ENCODE assay signal across 8 mouse cellular contexts in genomic region chr11:60141285-60141608, GRCm38 (mm10). TPM values are rescaled to one million over a fixed set of nuclear protein-coding genes. Genes with fewer than 3 reads are reported as not detected.
DNase-seq lines count a peak whose midpoint lies in the region; ATAC-seq and TF ChIP-seq lines count a peak whose summit lies in the region.

No protein-coding gene starts in this region.

- TF ChIP-seq POLR2A in limb, embryonic 14.5 days (IDR thresholded peaks at IDR 0.05; ENCODE audit: borderline replicate concordance, extremely low read depth, insufficient read depth, insufficient read length): no peak

- ATAC-seq in cerebellum, adult (ENCODE audit: insufficient number of reproducible peaks, low FRiP score, low TSS enrichment): no peak
- ATAC-seq in neural tube, embryonic 11.5 days (ENCODE audit: insufficient read depth, low FRiP score, low TSS enrichment): no peak
- no peak for ATAC-seq in limb, embryonic 14.5 days (ENCODE audit: low FRiP score, low read depth)
- ATAC-seq in stomach, postnatal 0 days (ENCODE audit: low FRiP score, low TSS enrichment): no peak; the same call in 1 of the 2 replicates

- H3K9ac ChIP-seq in neural tube, embryonic 11.5 days (ENCODE audit: low read length): peak overlapping the region; percentile 35; the same call in 1 of the 2 replicates
- 0 out of 2 replicates have a peak overlapping the region, but pooled peaks have one; percentile 21 for H3K9ac ChIP-seq in limb, embryonic 14.5 days (ENCODE audit: low read depth, low read length, severe bottlenecking)
- H3K9ac ChIP-seq in stomach, postnatal 0 days (ENCODE audit: low read length): no peak overlapping the region

- peak overlapping the region; percentile 73 for H3K4me3 ChIP-seq in neural tube, embryonic 11.5 days (ENCODE audit: low read depth, low read length)
- peak overlapping the region; percentile 65 for H3K4me3 ChIP-seq in limb, embryonic 14.5 days (replicated peaks; ENCODE audit: low read length)
- H3K4me3 ChIP-seq in stomach, postnatal 0 days (ENCODE audit: low read depth, low read length): peak overlapping the region; percentile 10; the same call in 1 of the 2 replicates

- no peak overlapping the region for H3K27ac ChIP-seq in neural tube, embryonic 11.5 days (ENCODE audit: low read depth, low read length)
- no peak overlapping the region for H3K27ac ChIP-seq in limb, embryonic 14.5 days (replicated peaks; ENCODE audit: low read depth, low read length)
- no peak overlapping the region for H3K27ac ChIP-seq in stomach, postnatal 0 days (replicated peaks)

- H3K4me2 ChIP-seq in neural tube, embryonic 11.5 days (ENCODE audit: low read depth): peak overlapping the region; percentile 83
- peak overlapping the region; percentile 81 for H3K4me2 ChIP-seq in limb, embryonic 14.5 days (replicated peaks; ENCODE audit: low read depth, low read length, severe bottlenecking)
- peak overlapping the region; percentile 89 for H3K4me2 ChIP-seq in stomach, postnatal 0 days (replicated peaks; ENCODE audit: low read depth)

- no peaks in the 10 kb centered on the region for H3K9me3 ChIP-seq in neural tube, embryonic 11.5 days (ENCODE audit: control insufficient read depth, low read length)
- no peaks in the 10 kb centered on the region for H3K9me3 ChIP-seq in limb, embryonic 14.5 days (ENCODE audit: control insufficient read depth, low read length)
- no peaks in the 10 kb centered on the region for H3K9me3 ChIP-seq in stomach, postnatal 0 days (ENCODE audit: control insufficient read depth, low read length)

- TF ChIP-seq EP300 in stomach, postnatal 0 days (optimal IDR thresholded peaks at IDR 0.05): no peak

- H3K36me3 ChIP-seq in neural tube, embryonic 11.5 days (ENCODE audit: control insufficient read depth, insufficient read depth, low read length): peaks cover 2% of the 10 kb centered on the region
- peaks cover 28% of the 10 kb centered on the region for H3K36me3 ChIP-seq in limb, embryonic 14.5 days (ENCODE audit: control insufficient read depth, insufficient read depth, low read length)
- H3K36me3 ChIP-seq in stomach, postnatal 0 days (ENCODE audit: control insufficient read depth, insufficient read depth, low read length): no peaks in the 10 kb centered on the region

- H3K4me1 ChIP-seq in neural tube, embryonic 11.5 days (ENCODE audit: control insufficient read depth, insufficient read depth, low read length): peaks cover 22% of the 10 kb centered on the region
- peaks cover 17% of the 10 kb centered on the region for H3K4me1 ChIP-seq in limb, embryonic 14.5 days (ENCODE audit: control insufficient read depth, insufficient read depth, low read length)
- peaks cover 5% of the 10 kb centered on the region; the same call in 1 of the 2 replicates for H3K4me1 ChIP-seq in stomach, postnatal 0 days (replicated peaks; ENCODE audit: control insufficient read depth, insufficient read depth)

- 5% methylated on average over 7 of the region's 7 CpGs for WGBS in neural tube, embryonic 11.5 days
- WGBS in limb, embryonic 14.5 days: 7% methylated on average over 7 of the region's 7 CpGs
- 25% methylated on average over 7 of the region's 7 CpGs for WGBS in stomach, postnatal 0 days

- H3K27me3 ChIP-seq in neural tube, embryonic 11.5 days (ENCODE audit: control insufficient read depth, insufficient read depth, low read length): no peaks in the 10 kb centered on the region
- no peaks in the 10 kb centered on the region for H3K27me3 ChIP-seq in limb, embryonic 14.5 days (ENCODE audit: control insufficient read depth, insufficient read depth, low read length)
- no peaks in the 10 kb centered on the region for H3K27me3 ChIP-seq in stomach, postnatal 0 days (ENCODE audit: control insufficient read depth, insufficient read depth, low read length)

- TF ChIP-seq CTCF in stomach, postnatal 0 days (IDR thresholded peaks at IDR 0.05; ENCODE audit: low read depth): no peak; the same call in 1 of the 2 replicates

- peak; percentile 24 for DNase-seq in cerebellum, adult 11 months
- DNase-seq in neural tube, embryonic 11.5 days (ENCODE audit: low spot score): peak; percentile 38
- no peak for DNase-seq in neural tube, embryonic 10.5 days (ENCODE audit: extremely low spot score, low spot score)
- DNase-seq in limb, embryonic 14.5 days (ENCODE audit: low spot score): no peak
- peak; percentile 32 for DNase-seq in stomach, postnatal 0 days (ENCODE audit: low spot score)
- DNase-seq in spleen, postnatal 14 days (ENCODE audit: low spot score in 2 of 2): no peak
- DNase-seq in layer of hippocampus, postnatal 14 days (ENCODE audit: low spot score in 2 of 2): no peak

RNA-seq across cellular contexts. Expression of gene Rai1, which starts 36.4 kb away (rescaled TPM):
- polyA plus RNA-seq in neural tube, embryonic 11.5 days (2014; fragmentation: Nextera tagmentation; extraction: Ambion mirVana): 28.5 and 31.4 TPM in 2 replicates
- polyA plus RNA-seq in limb, embryonic 14.5 days (2012; rRNA removed): 62.1 and 85.3 TPM in 2 replicates
- 29.7 and 33.1 TPM in 2 replicates for polyA plus RNA-seq in limb, embryonic 14.5 days (2014; fragmentation: Nextera tagmentation; extraction: Ambion mirVana)
- 10.6 and 10.7 TPM in 2 replicates for polyA plus RNA-seq in stomach, postnatal 0 days (2015; fragmentation: Nextera tagmentation; extraction: Ambion mirVana)
- total RNA-seq in layer of hippocampus, postnatal 14 days (2021): 10 to 100 TPM; 63.2 to 69.2 TPM

Comparison
In these comparisons a context has a peak if more than half of its experiments do, and no peak if none do; other contexts are left out.
1. DNase-seq: peak in cerebellum, adult 11 months (single experiment), neural tube, embryonic 11.5 days (single experiment) and stomach, postnatal 0 days (single experiment); none in neural tube, embryonic 10.5 days (single experiment), limb, embryonic 14.5 days (single experiment), spleen, postnatal 14 days (0 of 2) and layer of hippocampus, postnatal 14 days (0 of 2).
2. H3K4me3 ChIP-seq: peak in every context shown above with its lines; median percentile 73 in neural tube, embryonic 11.5 days; 65 in limb, embryonic 14.5 days; 10 in stomach, postnatal 0 days.
3. Peak in every context shown above with its lines, with median percentiles within 50 percentile points of each other: H3K4me2 ChIP-seq.